Mouse (Mus musculus): ENCODE measurements around the gene Tspan14. TPM values are rescaled to one million over a fixed set of nuclear protein-coding genes. Genes with fewer than 3 reads are reported as not detected.
A peak's percentile ranks its signal among the peaks of the same experiment; 100 is the strongest.

The Tspan14 gene
- polyA plus RNA-seq, 1 experiment from 2014 or later, result 93.4 TPM

- Histone ChIP-seq H3K27me3 (ENCODE audit: insufficient read depth, low read length) (no peaks in the 10 kb centered on the region), H3K4me1 (replicated peaks; ENCODE audit: insufficient read depth, low read length) (peaks cover 68% of the 10 kb centered on the region), H3K4me3 (replicated peaks; ENCODE audit: low read depth, low read length) (no peak overlapping the region), H3K36me3 (ENCODE audit: insufficient read depth, low read length) (no peaks in the 10 kb centered on the region), H3K4me2 (ENCODE audit: low read length) (peak overlapping the region; percentile 13; the same call in 1 of the 2 replicates), H3K9me3 (replicated peaks; ENCODE audit: low read length) (no peaks in the 10 kb centered on the region), H3K9ac (ENCODE audit: low read depth, low read length) (peak overlapping the region; percentile 19; the same call in 1 of the 2 replicates), H3K27ac (peak overlapping the region; percentile 82)
- ATAC-seq (replicated peaks; ENCODE audit: low FRiP score, low read depth), result peak; percentile 66
- peak; percentile 62 for DNase-seq (ENCODE audit: low spot score)
- WGBS, result 24% methylated on average over 13 of the region's 13 CpGs
- peak; percentile 30; the same call in 1 of the 2 replicates for TF ChIP-seq CTCF (IDR thresholded peaks at IDR 0.05; ENCODE audit: low read depth)
These were observed 10.1 kb downstream of the Tspan14 start for GRCm38 (mm10) chr14:40956252-40957146.

- Histone ChIP-seq H3K36me3 (ENCODE audit: insufficient read depth, low read length) (no peaks in the 10 kb centered on the region), H3K9ac (ENCODE audit: low read depth, low read length) (0 out of 2 replicates have a peak overlapping the region, but pooled peaks have one; percentile 19), H3K4me2 (ENCODE audit: low read length) (peak overlapping the region; percentile 13; the same call in 1 of the 2 replicates), H3K27me3 (ENCODE audit: insufficient read depth, low read length) (no peaks in the 10 kb centered on the region), H3K9me3 (replicated peaks; ENCODE audit: low read length) (no peaks in the 10 kb centered on the region), H3K4me3 (replicated peaks; ENCODE audit: low read depth, low read length) (no peak overlapping the region), H3K27ac (peak overlapping the region; percentile 82), H3K4me1 (replicated peaks; ENCODE audit: insufficient read depth, low read length) (peaks cover 68% of the 10 kb centered on the region)
- ATAC-seq (replicated peaks; ENCODE audit: low FRiP score, low read depth) (no peak), DNase-seq (ENCODE audit: low spot score) (no peak)
- 29% methylated on average over 10 of the region's 10 CpGs for WGBS
- TF ChIP-seq CTCF (IDR thresholded peaks at IDR 0.05; ENCODE audit: low read depth), result no peak
These were observed 10.9 kb downstream of the Tspan14 start for GRCm38 (mm10) chr14:40955596-40956251.

- H3K36me3 ChIP-seq (ENCODE audit: insufficient read depth, low read length), result no peaks in the 10 kb centered on the region
- H3K4me2 ChIP-seq (ENCODE audit: low read length), result no peak overlapping the region
- DNase-seq (ENCODE audit: low spot score) (no peak), ATAC-seq (replicated peaks; ENCODE audit: low FRiP score, low read depth) (no peak)
- H3K4me1 ChIP-seq (replicated peaks; ENCODE audit: insufficient read depth, low read length), result peaks cover 69% of the 10 kb centered on the region
- H3K9ac ChIP-seq (ENCODE audit: low read depth, low read length), result no peak overlapping the region
- no peaks in the 10 kb centered on the region for H3K27me3 ChIP-seq (ENCODE audit: insufficient read depth, low read length)
- no peaks in the 10 kb centered on the region for H3K9me3 ChIP-seq (replicated peaks; ENCODE audit: low read length)
- 54% methylated on average over 1 of the region's 1 CpGs for WGBS
- H3K27ac ChIP-seq, result 0 out of 2 replicates have a peak overlapping the region, but pooled peaks have one; percentile 82
- no peak for TF ChIP-seq CTCF (IDR thresholded peaks at IDR 0.05; ENCODE audit: low read depth)
- no peak overlapping the region for H3K4me3 ChIP-seq (replicated peaks; ENCODE audit: low read depth, low read length)
These were observed 11.5 kb downstream of the Tspan14 start for GRCm38 (mm10) chr14:40955146-40955545.

- DNase-seq (ENCODE audit: low spot score), result no peak
- Histone ChIP-seq H3K9ac (ENCODE audit: low read depth, low read length) (no peak overlapping the region), H3K4me3 (replicated peaks; ENCODE audit: low read depth, low read length) (no peak overlapping the region), H3K27me3 (ENCODE audit: insufficient read depth, low read length) (no peaks in the 10 kb centered on the region), H3K9me3 (replicated peaks; ENCODE audit: low read length) (no peaks in the 10 kb centered on the region), H3K4me2 (ENCODE audit: low read length) (no peak overlapping the region), H3K36me3 (ENCODE audit: insufficient read depth, low read length) (no peaks in the 10 kb centered on the region), H3K4me1 (replicated peaks; ENCODE audit: insufficient read depth, low read length) (peaks cover 63% of the 10 kb centered on the region), H3K27ac (no peak overlapping the region)
- no peak for TF ChIP-seq CTCF (IDR thresholded peaks at IDR 0.05; ENCODE audit: low read depth)
- WGBS, result 59% methylated on average over 5 of the region's 5 CpGs
- ATAC-seq (replicated peaks; ENCODE audit: low FRiP score, low read depth), result no peak
These were observed 13.2 kb downstream of the Tspan14 start for GRCm38 (mm10) chr14:40953381-40953780.

- H3K27me3 ChIP-seq (ENCODE audit: insufficient read depth, low read length), result no peaks in the 10 kb centered on the region
- no peaks in the 10 kb centered on the region for H3K9me3 ChIP-seq (replicated peaks; ENCODE audit: low read length)
- no peak overlapping the region for H3K4me3 ChIP-seq (replicated peaks; ENCODE audit: low read depth, low read length)
- 45% methylated on average over 2 of the region's 2 CpGs for WGBS
- H3K27ac ChIP-seq, result no peak overlapping the region
- no peak overlapping the region for H3K9ac ChIP-seq (ENCODE audit: low read depth, low read length)
- no peaks in the 10 kb centered on the region for H3K36me3 ChIP-seq (ENCODE audit: insufficient read depth, low read length)
- no peak overlapping the region for H3K4me2 ChIP-seq (ENCODE audit: low read length)
- no peak for ATAC-seq (replicated peaks; ENCODE audit: low FRiP score, low read depth)
- TF ChIP-seq CTCF (IDR thresholded peaks at IDR 0.05; ENCODE audit: low read depth), result no peak
- no peak for DNase-seq (ENCODE audit: low spot score)
- H3K4me1 ChIP-seq (replicated peaks; ENCODE audit: insufficient read depth, low read length), result peaks cover 63% of the 10 kb centered on the region
These were observed 13.9 kb downstream of the Tspan14 start for GRCm38 (mm10) chr14:40952715-40953114.

GRCm38 (mm10) chr14:40952301-40952700, 14.3 kb downstream of the Tspan14 start:
- DNase-seq (ENCODE audit: low spot score), result no peak
- no peak overlapping the region for H3K4me3 ChIP-seq (replicated peaks; ENCODE audit: low read depth, low read length)
- no peak for ATAC-seq (replicated peaks; ENCODE audit: low FRiP score, low read depth)
- no peaks in the 10 kb centered on the region for H3K36me3 ChIP-seq (ENCODE audit: insufficient read depth, low read length)
- peaks cover 60% of the 10 kb centered on the region for H3K4me1 ChIP-seq (replicated peaks; ENCODE audit: insufficient read depth, low read length)
- H3K27me3 ChIP-seq (ENCODE audit: insufficient read depth, low read length), result no peaks in the 10 kb centered on the region
- 80% methylated on average over 3 of the region's 3 CpGs for WGBS
- H3K4me2 ChIP-seq (ENCODE audit: low read length), result no peak overlapping the region
- no peak for TF ChIP-seq CTCF (IDR thresholded peaks at IDR 0.05; ENCODE audit: low read depth)
- no peaks in the 10 kb centered on the region for H3K9me3 ChIP-seq (replicated peaks; ENCODE audit: low read length)
- no peak overlapping the region for H3K9ac ChIP-seq (ENCODE audit: low read depth, low read length)
- H3K27ac ChIP-seq, result no peak overlapping the region
